Mouse (Mus musculus) induced T-regulatory cell, adult 2 months (primary cell): ENCODE measurements around the gene Gm43738.
"Not testable (repeated sequence)": the region's sequence is repeated elsewhere in the genome, so short reads cannot be mapped to it uniquely, and the experiment has no call there.

Experiments used
- DNase-seq: peaks from one replicate; pipeline ENCODE4 v3.0.0-alpha.2; 2012; ENCODE audit warnings: low read depth

The Gm43738 gene

GRCm38 (mm10) chr3:89101812-89102494 is 1.1 kb upstream of the Gm43738 start, which contains the start of gene Fdps:
Fdps (minus strand) TSS chr3:89101959.
- peak; percentile 99 for DNase-seq

- no peak for DNase-seq
Measured at GRCm38 (mm10) chr3:89101459-89101811, 536 bp upstream of the Gm43738 start.

GRCm38 (mm10) chr3:89094021-89094420 is 6.9 kb downstream of the Gm43738 start:
- DNase-seq: no peak

- peak; percentile 77 for DNase-seq
Measured at GRCm38 (mm10) chr3:89093175-89093574, 7.7 kb downstream of the Gm43738 start, which contains the start of gene Rusc1. Rusc1 (minus strand) TSS chr3:89093311.

GRCm38 (mm10) chr3:89092509-89093090 is 8.3 kb downstream of the Gm43738 start:
- DNase-seq: peak; percentile 33

GRCm38 (mm10) chr3:89091811-89092508 is 8.9 kb downstream of the Gm43738 start:
- DNase-seq: peak; percentile 37

- peak; percentile 85 for DNase-seq
Measured at GRCm38 (mm10) chr3:89090694-89091655, 9.9 kb downstream of the Gm43738 start.

- DNase-seq: peak; percentile 96
Measured at GRCm38 (mm10) chr3:89089882-89090591, 10.9 kb downstream of the Gm43738 start.

GRCm38 (mm10) chr3:89088974-89089373 is 11.9 kb downstream of the Gm43738 start:
- no peak for DNase-seq

GRCm38 (mm10) chr3:89087338-89088110 is 13.4 kb downstream of the Gm43738 start:
- peak; percentile 96 for DNase-seq

GRCm38 (mm10) chr3:89084654-89085190 is 16.2 kb downstream of the Gm43738 start:
- no peak for DNase-seq

- DNase-seq: no peak
Measured at GRCm38 (mm10) chr3:89084133-89084532, 16.8 kb downstream of the Gm43738 start.

GRCm38 (mm10) chr3:89082287-89082686 is 18.6 kb downstream of the Gm43738 start:
- not testable (repeated sequence) for DNase-seq

GRCm38 (mm10) chr3:89077383-89077782 is 23.5 kb downstream of the Gm43738 start:
- DNase-seq: no peak

- DNase-seq: no peak
Measured at GRCm38 (mm10) chr3:89067265-89067664, 33.6 kb downstream of the Gm43738 start.

GRCm38 (mm10) chr3:89061696-89062095 is 39.2 kb downstream of the Gm43738 start:
- no peak for DNase-seq

- DNase-seq: peak; percentile 64
Measured at GRCm38 (mm10) chr3:89058783-89059182, 42.1 kb downstream of the Gm43738 start.

- DNase-seq: no peak
Measured at GRCm38 (mm10) chr3:89058361-89058760, 42.5 kb downstream of the Gm43738 start.

- no peak for DNase-seq
Measured at GRCm38 (mm10) chr3:89043359-89043758, 57.5 kb downstream of the Gm43738 start.
